Mouse (Mus musculus): ENCODE data around the gene Rnf148. TPM values are rescaled to one million over a fixed set of nuclear protein-coding genes. Genes with fewer than 3 reads are reported as not detected.

Gene Rnf148
- polyA plus RNA-seq (2015; fragmentation: Nextera tagmentation; extraction: Ambion mirVana): not detected in 2 replicates

DNA sequence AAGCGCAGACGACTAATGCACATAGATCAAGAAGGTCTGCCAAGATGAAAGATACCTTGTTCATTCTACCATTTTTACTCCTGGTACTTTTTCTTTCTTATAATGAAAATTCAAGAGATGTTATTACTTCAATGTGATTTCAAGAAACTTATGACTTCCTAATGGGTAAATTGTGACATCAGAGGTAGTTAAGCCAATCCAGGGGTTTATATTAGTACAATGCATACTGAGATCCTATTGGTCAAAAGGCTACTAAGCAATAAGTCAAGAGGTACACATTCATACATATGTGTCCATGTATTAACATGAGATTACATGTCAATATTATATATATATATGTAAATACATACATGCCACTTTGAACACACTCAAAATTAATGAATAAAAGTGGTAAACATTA lies at the start of gene Rnf148:
Rnf148 (minus strand) TSS at position 101 of the 400 bp plus-strand sequence.
- H3K9ac ChIP-seq: no peak within 1 kb of the TSS
- H3K9me3 ChIP-seq: no peaks in the 10 kb centered on the region
- H3K27ac ChIP-seq (replicated peaks): no peak within 1 kb of the TSS
- H3K27me3 ChIP-seq: no peaks in the 10 kb centered on the region
- H3K4me1 ChIP-seq (replicated peaks): no peaks in the 10 kb centered on the region
- no peak within 1 kb of the TSS for H3K4me2 ChIP-seq
- 91% methylated on average over 2 of the region's 2 CpGs for WGBS
- H3K36me3 ChIP-seq: no peaks in the 10 kb centered on the region
- no peak within 1 kb of the TSS for H3K4me3 ChIP-seq
- no peak for ATAC-seq (ENCODE audit: low read depth)

DNA sequence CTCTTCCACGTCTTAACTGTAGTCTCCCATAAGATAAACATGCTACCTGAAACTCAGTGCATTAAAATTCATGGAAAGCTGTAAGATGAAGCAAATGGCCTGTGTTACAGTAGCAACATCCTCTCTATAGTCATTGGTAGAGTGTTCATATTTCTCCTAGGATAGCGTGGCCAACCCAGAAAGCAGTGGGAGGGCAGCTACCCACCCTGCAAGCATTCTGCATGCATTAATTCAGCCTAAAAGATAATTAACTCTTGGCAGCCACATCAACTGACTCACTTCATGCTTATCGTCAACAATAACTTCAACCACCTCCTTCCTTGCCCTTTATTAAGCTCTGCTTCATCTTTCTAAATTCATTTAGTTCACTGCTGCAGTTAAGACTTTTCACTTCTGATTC lies 45.9 kb upstream of the Rnf148 start:
- Histone ChIP-seq H3K9ac (no peak overlapping the region), H3K27me3 (no peaks in the 10 kb centered on the region), H3K9me3 (no peaks in the 10 kb centered on the region), H3K27ac (replicated peaks) (no peak overlapping the region), H3K4me1 (replicated peaks) (no peaks in the 10 kb centered on the region), H3K36me3 (no peaks in the 10 kb centered on the region), H3K4me2 (no peak overlapping the region), H3K4me3 (no peak overlapping the region)
- WGBS: 71% methylated on average over 3 of the region's 3 CpGs
- no peak for ATAC-seq (ENCODE audit: low read depth)

DNA sequence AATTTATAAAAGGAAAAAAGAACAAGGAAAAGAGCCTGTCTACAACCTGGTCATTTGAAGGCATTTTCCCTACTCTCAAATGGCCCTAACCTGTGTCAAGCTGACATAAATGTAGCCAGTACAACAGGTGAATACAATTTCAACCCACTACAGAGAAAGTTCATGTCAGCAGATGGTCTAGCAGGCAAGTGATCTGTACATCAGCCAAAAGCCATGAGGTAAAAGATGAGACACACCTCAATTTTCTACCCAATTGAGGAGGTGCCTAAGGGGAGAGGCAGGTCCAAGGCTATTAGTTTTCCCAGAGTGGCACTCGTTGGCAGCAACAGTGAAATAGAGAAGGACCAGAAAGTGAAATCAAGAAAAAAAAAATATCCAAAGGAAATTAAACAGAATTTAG lies 23.2 kb upstream of the Rnf148 start:
- no peak overlapping the region for H3K27ac ChIP-seq (replicated peaks)
- H3K4me2 ChIP-seq: no peak overlapping the region
- no peaks in the 10 kb centered on the region for H3K36me3 ChIP-seq
- 72% methylated on average over 1 of the region's 1 CpGs for WGBS
- H3K9me3 ChIP-seq: no peaks in the 10 kb centered on the region
- H3K4me3 ChIP-seq: no peak overlapping the region
- no peak for ATAC-seq (ENCODE audit: low read depth)
- H3K4me1 ChIP-seq (replicated peaks): no peaks in the 10 kb centered on the region
- no peak overlapping the region for H3K9ac ChIP-seq
- no peaks in the 10 kb centered on the region for H3K27me3 ChIP-seq

DNA sequence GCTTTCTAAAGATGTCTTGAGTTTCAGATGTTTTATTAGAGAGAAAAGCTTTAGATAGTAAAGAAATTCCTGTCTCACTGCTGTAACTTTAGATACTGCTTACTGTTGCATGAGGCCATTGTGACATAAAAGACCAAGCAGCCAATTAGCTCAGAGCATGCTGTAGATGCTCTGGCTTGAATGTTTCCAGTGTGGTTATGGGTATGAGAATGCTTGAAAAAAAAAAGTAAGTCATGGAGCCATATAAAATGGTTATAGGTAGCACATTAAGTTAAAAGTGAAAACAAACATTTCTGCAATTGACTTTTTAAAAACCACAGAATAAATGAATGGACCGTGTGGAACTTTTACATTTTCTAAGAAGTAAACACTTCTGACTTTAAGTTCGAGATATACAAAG lies 4.7 kb downstream of the Rnf148 start, which contains the start of gene Rnf133:
Rnf133 (minus strand) TSS at position 101 of the 400 bp plus-strand sequence.
- no peak within 1 kb of the TSS for H3K4me2 ChIP-seq
- H3K9me3 ChIP-seq: no peaks in the 10 kb centered on the region
- no peak for ATAC-seq (ENCODE audit: low read depth)
- no peak within 1 kb of the TSS for H3K27ac ChIP-seq (replicated peaks)
- H3K27me3 ChIP-seq: no peaks in the 10 kb centered on the region
- H3K4me1 ChIP-seq (replicated peaks): no peaks in the 10 kb centered on the region
- H3K36me3 ChIP-seq: no peaks in the 10 kb centered on the region
- no peak within 1 kb of the TSS for H3K9ac ChIP-seq
- 95% methylated on average over 2 of the region's 2 CpGs for WGBS
- H3K4me3 ChIP-seq: no peak within 1 kb of the TSS

DNA sequence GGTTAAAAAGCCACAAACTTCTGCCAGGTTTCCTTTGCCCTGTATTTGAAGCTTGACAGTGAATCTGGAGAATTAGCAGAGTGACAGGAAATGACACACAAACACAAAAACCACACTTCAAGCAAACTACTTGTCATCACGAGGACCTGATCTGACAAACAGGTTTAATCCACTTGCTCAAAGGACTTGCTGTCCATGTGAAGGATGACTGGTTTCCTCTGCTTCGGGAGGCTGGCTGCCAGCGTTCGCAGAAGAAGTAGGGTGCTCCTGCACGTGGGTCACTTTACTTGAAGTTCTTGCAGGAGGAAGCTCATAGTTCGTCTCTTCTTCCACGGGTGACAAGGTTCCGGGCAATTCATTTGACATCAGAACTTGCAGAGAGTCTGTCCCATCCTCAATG lies 6.2 kb downstream of the Rnf148 start:
- Histone ChIP-seq H3K9me3 (no peaks in the 10 kb centered on the region), H3K36me3 (no peaks in the 10 kb centered on the region), H3K4me1 (replicated peaks) (no peaks in the 10 kb centered on the region), H3K9ac (no peak overlapping the region), H3K27ac (replicated peaks) (no peak overlapping the region), H3K4me3 (no peak overlapping the region), H3K4me2 (no peak overlapping the region), H3K27me3 (no peaks in the 10 kb centered on the region)
- ATAC-seq (ENCODE audit: low read depth): no peak
- 87% methylated on average over 8 of the region's 8 CpGs for WGBS

DNA sequence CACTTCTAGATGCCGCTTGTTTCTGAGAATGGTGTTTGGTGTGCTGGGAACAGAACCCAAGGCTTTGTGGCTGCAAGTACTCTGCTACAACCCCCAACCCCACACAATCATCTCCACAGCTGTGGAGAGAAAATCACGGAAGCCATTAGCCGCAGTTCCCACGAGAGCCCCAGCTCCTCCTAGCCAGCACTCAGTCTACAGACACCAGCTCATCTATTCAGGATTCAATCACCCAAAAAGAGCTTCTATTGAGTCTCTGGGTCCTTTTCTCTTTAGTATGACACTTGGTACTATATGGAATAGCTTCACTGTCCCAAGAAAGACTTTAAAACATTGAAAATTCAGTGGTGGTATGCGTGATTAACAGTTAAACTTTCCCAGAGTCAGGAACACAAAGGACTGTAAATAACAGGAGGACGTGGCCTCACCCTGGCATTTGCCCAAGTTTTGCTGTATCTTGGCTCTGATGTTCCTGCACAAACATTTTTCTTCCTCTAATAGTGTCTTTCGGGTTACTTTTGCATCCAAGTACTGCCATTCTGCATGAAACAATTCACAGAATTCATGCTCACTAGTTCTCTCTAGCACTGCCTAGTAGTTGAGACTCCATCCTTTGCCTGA lies 7.2 kb downstream of the Rnf148 start:
- ATAC-seq (ENCODE audit: low read depth): peak; percentile 32; the same call in 1 of the 2 replicates
- no peak overlapping the region for H3K4me2 ChIP-seq
- no peak overlapping the region for H3K27ac ChIP-seq (replicated peaks)
- H3K27me3 ChIP-seq: no peaks in the 10 kb centered on the region
- no peaks in the 10 kb centered on the region for H3K4me1 ChIP-seq (replicated peaks)
- H3K9me3 ChIP-seq: no peaks in the 10 kb centered on the region
- H3K4me3 ChIP-seq: no peak overlapping the region
- WGBS: 64% methylated on average over 7 of the region's 7 CpGs
- no peaks in the 10 kb centered on the region for H3K36me3 ChIP-seq
- no peak overlapping the region for H3K9ac ChIP-seq

DNA sequence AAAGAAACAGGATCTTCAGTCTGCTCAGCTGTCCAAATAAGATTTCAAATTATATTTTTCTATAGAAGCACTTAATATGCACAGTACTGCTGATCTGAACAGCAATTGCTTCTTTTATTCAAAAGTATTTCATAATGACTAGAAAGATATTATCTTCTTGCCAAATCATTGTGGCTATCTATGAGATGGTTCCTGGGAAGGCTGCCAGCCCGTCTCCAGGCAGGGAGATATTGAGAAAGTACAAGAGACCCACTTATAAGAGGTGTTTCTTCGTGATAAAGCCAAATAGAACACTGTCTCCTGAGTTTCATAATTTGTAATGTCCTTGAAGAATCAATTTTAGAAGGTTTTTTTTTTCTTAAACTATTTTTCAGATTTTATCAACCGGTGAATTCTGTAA lies 17.9 kb downstream of the Rnf148 start:
- ATAC-seq (ENCODE audit: low read depth): no peak
- Histone ChIP-seq H3K27ac (replicated peaks) (no peak overlapping the region), H3K36me3 (no peaks in the 10 kb centered on the region), H3K4me2 (no peak overlapping the region), H3K4me3 (no peak overlapping the region), H3K9me3 (no peaks in the 10 kb centered on the region), H3K9ac (no peak overlapping the region), H3K4me1 (replicated peaks) (no peaks in the 10 kb centered on the region), H3K27me3 (no peaks in the 10 kb centered on the region)
- 77% methylated on average over 3 of the region's 3 CpGs for WGBS

DNA sequence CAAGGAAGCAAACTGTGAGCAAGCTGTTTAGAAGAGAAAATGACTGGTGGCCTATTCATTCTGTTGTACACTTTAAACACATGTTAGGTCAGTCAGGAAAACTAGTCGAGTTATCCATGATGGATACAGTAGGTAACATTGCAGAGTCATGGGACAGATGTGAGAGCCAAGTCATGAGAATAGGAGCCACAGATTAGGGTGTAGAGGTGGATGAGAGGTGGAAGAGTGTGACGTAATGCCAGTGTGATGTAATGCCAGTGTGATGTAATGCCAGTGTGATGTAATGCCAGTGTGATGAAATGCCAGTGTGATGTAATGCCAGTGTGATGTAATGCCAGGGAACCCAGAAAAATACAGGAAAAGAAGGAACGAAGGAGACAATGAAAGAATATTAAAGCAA lies 19.7 kb downstream of the Rnf148 start:
- no peak overlapping the region for H3K27ac ChIP-seq (replicated peaks)
- no peaks in the 10 kb centered on the region for H3K27me3 ChIP-seq

DNA sequence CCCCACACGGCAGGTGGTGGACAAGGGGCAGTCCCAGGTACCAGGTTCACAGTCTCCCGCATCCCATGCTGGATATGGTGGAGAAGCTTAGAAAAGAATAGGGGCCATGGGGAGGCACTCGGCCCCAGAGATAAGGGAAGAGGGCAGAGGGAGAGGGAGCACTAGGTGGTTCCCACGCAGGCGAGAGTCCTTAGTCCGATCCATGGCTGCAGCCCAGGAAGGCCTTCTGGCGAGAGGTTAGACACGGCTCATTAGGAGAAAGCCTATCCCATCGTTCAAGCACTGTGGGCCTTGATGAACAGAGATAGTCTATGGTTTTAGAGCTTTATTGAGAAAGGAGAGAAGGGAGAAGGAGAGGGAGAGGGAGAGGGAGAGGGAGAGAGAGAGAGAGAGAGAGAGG lies 20.9 kb downstream of the Rnf148 start:
- 66% methylated on average over 9 of the region's 9 CpGs for WGBS
- H3K4me1 ChIP-seq (replicated peaks): no peaks in the 10 kb centered on the region
- no peak for ATAC-seq (ENCODE audit: low read depth)

More for the DNA sequence above, 19.7 kb downstream of the Rnf148 start:
- no peak for ATAC-seq (ENCODE audit: low read depth)
- Histone ChIP-seq H3K4me3 (no peak overlapping the region), H3K9me3 (no peaks in the 10 kb centered on the region), H3K4me1 (replicated peaks) (no peaks in the 10 kb centered on the region), H3K9ac (no peak overlapping the region), H3K36me3 (no peaks in the 10 kb centered on the region), H3K4me2 (no peak overlapping the region)
- WGBS: 91% methylated on average over 3 of the region's 3 CpGs

DNA sequence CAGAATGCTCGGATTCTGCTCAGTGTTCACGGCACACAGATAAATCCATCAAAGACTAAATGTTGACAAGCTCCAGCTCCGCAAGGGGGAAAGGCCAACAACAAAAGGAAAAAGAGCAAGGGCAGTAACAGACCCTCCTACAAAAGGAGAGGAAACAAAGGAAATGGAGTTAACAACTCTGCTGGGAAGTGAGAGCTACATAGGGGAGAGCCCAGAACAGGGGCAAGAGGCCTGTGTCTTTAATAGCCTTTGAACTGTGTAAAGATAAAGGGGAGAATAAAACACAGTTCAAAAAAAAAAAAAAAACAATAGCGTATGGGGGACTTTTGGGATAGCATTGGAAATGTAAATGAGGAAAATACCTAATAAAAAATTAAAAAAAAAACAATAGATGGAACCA lies 24.5 kb downstream of the Rnf148 start:
- Histone ChIP-seq H3K4me1 (replicated peaks) (no peaks in the 10 kb centered on the region), H3K9me3 (no peaks in the 10 kb centered on the region), H3K4me2 (no peak overlapping the region), H3K27me3 (no peaks in the 10 kb centered on the region), H3K9ac (no peak overlapping the region), H3K27ac (replicated peaks) (no peak overlapping the region), H3K36me3 (no peaks in the 10 kb centered on the region), H3K4me3 (no peak overlapping the region)
- ATAC-seq (ENCODE audit: low read depth): no peak
- 7% methylated on average over 4 of the region's 4 CpGs for WGBS

More for the DNA sequence above, 20.9 kb downstream of the Rnf148 start:
- Histone ChIP-seq H3K4me2 (no peak overlapping the region), H3K27me3 (no peaks in the 10 kb centered on the region), H3K36me3 (no peaks in the 10 kb centered on the region), H3K9ac (no peak overlapping the region), H3K9me3 (no peaks in the 10 kb centered on the region), H3K4me3 (no peak overlapping the region), H3K27ac (replicated peaks) (no peak overlapping the region)

Other genes starting within 250 kb of the Rnf148 start
- gene Rnf133, start 4.8 kb downstream of the Rnf148 start, polyA plus RNA-seq (2015; fragmentation: Nextera tagmentation; extraction: Ambion mirVana): not detected in 2 replicates
- 4.2 and 5.4 TPM in 2 replicates for gene Cadps2, start 184.3 kb upstream of the Rnf148 start, polyA plus RNA-seq (2015; fragmentation: Nextera tagmentation; extraction: Ambion mirVana)